Mouse (Mus musculus) liver, embryonic 14 days (tissue): ENCODE measurements around the gene Smc4. TPM values are rescaled to one million over a fixed set of nuclear protein-coding genes. Genes with fewer than 3 reads are reported as not detected.

Experiments used
- polyA plus RNA-seq: library from polyadenylated mRNA; depleted of rRNA; stranded (reverse); fragments of >200 nt; gene quantifications from 2 replicates; pipeline ENCODE4 v1.2.3, GENCODE M21; 2012; rRNA removed

The Smc4 gene
- polyA plus RNA-seq = 60.1 and 63.9 TPM in 2 replicates

DNA sequence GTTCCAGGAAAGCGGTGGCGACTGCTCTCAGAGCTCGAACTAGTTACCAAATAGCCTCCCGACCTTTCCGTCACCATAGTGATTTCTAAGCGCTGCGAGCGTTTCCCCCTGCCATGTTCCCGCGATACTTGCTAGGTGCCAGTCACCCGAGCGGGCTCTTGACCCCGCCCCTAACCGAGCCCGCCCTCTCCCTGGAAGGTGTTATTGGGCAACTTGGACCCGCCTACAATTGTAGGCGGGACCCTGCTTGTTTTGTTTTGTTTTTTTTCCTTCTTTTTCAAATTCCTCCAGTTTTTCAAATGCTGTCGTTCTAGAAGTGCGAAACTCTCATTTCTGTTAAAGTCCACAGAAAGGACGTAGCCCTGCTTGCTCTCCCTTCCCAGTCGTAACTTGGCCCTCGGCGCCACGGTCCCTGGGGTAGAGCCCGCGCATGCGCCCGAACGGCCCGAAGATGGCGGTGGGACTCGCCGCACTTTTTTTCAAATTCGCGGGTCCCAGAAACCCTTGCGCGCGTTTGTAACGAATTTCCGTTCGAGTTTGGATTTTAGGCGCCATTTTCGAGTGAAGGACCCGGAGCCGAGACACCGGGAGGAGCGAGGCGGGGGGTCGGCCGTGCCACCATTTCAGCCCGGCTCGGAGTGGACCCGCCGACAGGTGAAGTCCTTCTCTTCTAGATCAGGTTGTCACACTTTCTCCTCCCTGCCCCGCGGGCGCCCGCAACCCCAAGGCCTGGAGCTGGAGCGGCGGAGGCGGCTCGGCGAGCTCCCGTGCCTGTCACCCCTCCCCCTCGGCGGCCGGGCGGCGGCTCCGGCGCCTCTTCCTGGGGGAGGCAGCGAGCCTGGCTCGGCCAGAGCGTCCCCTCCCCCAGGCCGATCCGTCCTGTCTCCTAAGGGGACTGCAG, at the start of gene Smc4, which contains the start of gene Ift80:
TSS of gene Smc4 (plus strand) at position 302 of the 901 bp plus-strand sequence.
TSS of gene Ift80 (minus strand) at position 134 of the 901 bp plus-strand sequence.

DNA sequence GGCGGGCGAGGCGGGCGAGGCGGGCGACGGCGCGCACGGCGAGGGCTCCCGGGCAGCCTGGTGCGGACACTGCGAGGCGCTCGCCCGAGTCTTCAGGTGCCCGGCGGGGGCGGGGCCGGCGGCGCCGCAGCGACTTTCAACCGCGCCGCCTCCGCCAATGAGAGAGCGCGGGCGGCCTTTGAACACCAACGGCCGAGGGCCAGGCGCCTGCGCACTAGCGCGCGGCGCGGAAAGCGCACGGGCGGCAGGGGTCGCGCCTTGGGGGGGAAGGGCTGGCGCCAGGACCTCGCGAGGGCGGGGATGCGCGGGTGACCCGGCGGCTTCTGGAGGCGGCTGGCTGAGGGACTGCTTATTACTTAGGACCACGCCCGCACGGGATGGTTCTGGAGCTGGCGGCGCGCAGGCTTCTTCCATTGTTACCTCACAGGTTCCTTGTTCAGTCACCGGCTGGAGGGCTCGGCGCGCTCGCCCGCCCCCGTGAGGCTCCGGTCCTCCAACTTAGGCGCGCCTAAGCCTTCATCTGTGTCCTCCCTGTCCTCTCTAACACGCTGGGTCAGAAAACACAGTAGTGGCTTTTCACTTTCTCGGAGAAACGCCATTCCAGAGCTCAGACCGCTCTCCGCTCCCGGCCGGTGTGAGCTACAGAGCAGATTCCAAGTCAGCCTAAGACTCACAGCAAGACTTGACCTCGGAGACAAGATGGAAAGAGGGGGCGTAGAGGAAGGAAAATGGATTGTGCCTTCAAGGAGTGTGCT, 40.3 kb downstream of the Smc4 start, which contains the start of gene Trim59:
TSS of gene Trim59 (minus strand) at position 111 of the 755 bp plus-strand sequence.

Other genes starting within 250 kb of the Smc4 start
- gene 1110032F04Rik, start 135.2 kb upstream of the Smc4 start, polyA plus RNA-seq = 0.64 and 0.71 TPM in 2 replicates
- 7.6 and 8.9 TPM in 2 replicates for gene Ift80, start 168 bp upstream of the Smc4 start, polyA plus RNA-seq
- 37.4 and 46.2 TPM in 2 replicates for gene Trim59, start 40.0 kb downstream of the Smc4 start, polyA plus RNA-seq
- 10.0 and 10.8 TPM in 2 replicates for gene Kpna4, start 122.4 kb downstream of the Smc4 start, polyA plus RNA-seq
- 0.02 TPM in 1 of 2 replicates, not detected in the other for gene Arl14, start 217.7 kb downstream of the Smc4 start, polyA plus RNA-seq